Mouse (Mus musculus) intestine, postnatal 0 days (tissue): ENCODE results near the gene Hoxc4. TPM values are rescaled to one million over a fixed set of nuclear protein-coding genes. Genes with fewer than 3 reads are reported as not detected.

Source experiments
- ATAC-seq: fragments of 200-750 bp; cut with Nextera tagmentation; 2 replicates; pipeline ENCODE4 v1.8.0; 2017; ENCODE audit warnings: mild to moderate bottlenecking, moderate TSS enrichment, moderate library complexity
- H3K27ac ChIP-seq: fragments of 300-500 bp; sonication (generic); 2 replicates; pipeline ENCODE4 v1.5.1; 2014; ENCODE audit warnings: mild to moderate bottlenecking, low read depth, low read length, moderate library complexity
- H3K27me3 ChIP-seq: fragments of 300-500 bp; sonication (generic); replicated peaks from 2 replicates; pipeline ENCODE4 v1.6.1; 2014; ENCODE audit warnings: low read length, mixed read lengths; ENCODE audit not compliant: control insufficient read depth, insufficient read depth
- H3K36me3 ChIP-seq: fragments of 300-500 bp; sonication (generic); 2 replicates; pipeline ENCODE4 v1.6.1; 2014; ENCODE audit warnings: mild to moderate bottlenecking, moderate library complexity; ENCODE audit not compliant: control insufficient read depth, insufficient read depth
- H3K4me1 ChIP-seq: fragments of 300-500 bp; sonication (generic); replicated peaks from 2 replicates; pipeline ENCODE4 v1.6.1; 2014; ENCODE audit warnings: antibody characterized with exemption, low read length, mixed read lengths; ENCODE audit not compliant: control insufficient read depth, insufficient read depth
- H3K4me2 ChIP-seq: fragments of 300-500 bp; sonication (generic); replicated peaks from 2 replicates; pipeline ENCODE4 v1.6.1; 2014; ENCODE audit warnings: low read depth, mild to moderate bottlenecking, moderate library complexity
- H3K4me3 ChIP-seq: fragments of 300-500 bp; sonication (generic); 2 replicates; pipeline ENCODE4 v1.5.1; 2014; ENCODE audit warnings: low read depth, low read length
- H3K9ac ChIP-seq: fragments of 300-500 bp; sonication (generic); 2 replicates; pipeline ENCODE4 v1.6.1; 2014; ENCODE audit warnings: mild to moderate bottlenecking, low read depth, low read length
- H3K9me3 ChIP-seq: fragments of 300-500 bp; sonication (generic); 2 replicates; pipeline ENCODE4 v1.6.1; 2016; ENCODE audit warnings: mixed run types; ENCODE audit not compliant: control insufficient read depth
- CTCF ChIP-seq: sonication (generic); IDR thresholded peaks from 2 replicates; pipeline ENCODE4 v1.5.1; 2016; ENCODE audit warnings: low read depth, mild to moderate bottlenecking, control low read depth, antibody characterized with exemption, moderate library complexity
- WGBS: fragments of 180-500 bp; shearing (Covaris S2); extraction: QIAGEN DNeasy Blood & Tissue Kit; methylation state at CpG from one replicate; pipeline ENCODE4 v1.1.7; 2014; 5-methylcytosine and 5-hydroxymethylcytosine counted together
- polyA plus RNA-seq: library from polyadenylated mRNA; unstranded; fragments of >200 nt; fragmentation: Nextera tagmentation; extraction: Ambion mirVana; gene quantifications from 2 replicates; pipeline ENCODE4 v1.2.1, GENCODE M21; 2015

The Hoxc4 gene
- polyA plus RNA-seq, 1 experiment from 2014 or later: 4.8 TPM

DNA sequence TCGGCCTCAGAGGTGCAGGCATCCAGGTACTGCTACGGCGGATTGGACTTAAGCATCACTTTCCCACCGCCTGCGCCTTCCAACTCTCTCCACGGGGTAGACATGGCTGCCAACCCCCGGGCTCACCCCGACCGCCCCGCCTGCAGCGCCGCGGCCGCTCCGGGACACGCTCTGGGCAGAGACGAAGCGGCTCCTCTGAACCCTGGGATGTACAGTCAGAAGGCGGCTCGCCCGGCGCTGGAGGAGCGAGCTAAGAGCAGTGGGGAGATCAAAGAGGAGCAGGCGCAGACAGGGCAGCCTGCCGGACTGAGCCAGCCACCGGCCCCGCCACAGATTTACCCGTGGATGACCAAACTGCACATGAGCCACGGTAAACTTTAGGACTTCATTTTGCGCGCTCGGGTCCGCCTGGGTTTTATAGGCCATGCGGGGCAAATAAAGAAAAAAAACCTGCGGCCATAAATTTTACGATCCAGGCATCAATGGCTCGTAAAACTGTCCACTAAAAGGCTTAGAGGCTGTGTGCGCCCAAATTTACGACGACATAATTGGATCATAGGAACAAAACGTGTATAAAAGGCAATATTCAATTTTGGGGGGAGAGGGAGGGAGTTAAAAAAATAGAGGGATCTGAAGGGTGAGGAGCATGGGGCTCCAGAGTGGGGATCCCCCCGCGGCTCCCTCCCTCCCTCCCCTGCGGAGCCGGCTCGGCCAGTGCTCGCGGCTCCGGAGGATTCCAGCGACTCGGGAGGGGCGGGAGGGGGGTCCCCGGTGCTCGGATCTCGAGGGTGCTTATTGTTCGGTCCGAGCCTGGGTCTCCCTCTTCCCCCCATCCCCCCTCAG, 4.3 kb upstream of the Hoxc4 start:
- Histone ChIP-seq H3K9ac (peak overlapping the region; percentile 45), H3K27ac (peak overlapping the region; percentile 31; the same call in 1 of the 2 replicates), H3K4me3 (peak overlapping the region; percentile 40), H3K4me2 (peak overlapping the region; percentile 61), H3K9me3 (no peaks in the 10 kb centered on the region), H3K36me3 (no peaks in the 10 kb centered on the region), H3K27me3 (peaks cover 92% of the 10 kb centered on the region), H3K4me1 (no peaks in the 10 kb centered on the region)
- ATAC-seq: peak; percentile 26; the same call in 1 of the 2 replicates
- WGBS: under 1% methylated on average over 56 of the region's 57 CpGs
- no peak for TF ChIP-seq CTCF

DNA sequence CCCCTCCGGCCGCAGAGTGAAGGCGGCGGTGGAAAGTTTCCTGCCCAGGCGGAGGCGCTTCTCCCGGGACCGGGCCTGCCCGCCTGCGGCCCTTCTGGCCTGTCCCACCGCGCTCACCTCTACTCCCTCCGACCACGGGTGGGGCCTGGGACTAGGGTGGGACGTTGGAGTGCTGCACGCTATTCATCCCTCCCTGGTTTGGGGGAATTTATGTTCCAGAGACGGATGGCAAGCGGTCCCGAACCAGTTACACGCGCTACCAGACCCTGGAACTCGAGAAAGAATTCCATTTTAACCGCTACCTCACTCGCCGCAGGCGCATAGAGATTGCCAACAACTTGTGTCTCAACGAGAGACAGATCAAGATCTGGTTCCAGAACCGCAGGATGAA, 3.7 kb upstream of the Hoxc4 start:
- no peaks in the 10 kb centered on the region for H3K4me1 ChIP-seq

DNA sequence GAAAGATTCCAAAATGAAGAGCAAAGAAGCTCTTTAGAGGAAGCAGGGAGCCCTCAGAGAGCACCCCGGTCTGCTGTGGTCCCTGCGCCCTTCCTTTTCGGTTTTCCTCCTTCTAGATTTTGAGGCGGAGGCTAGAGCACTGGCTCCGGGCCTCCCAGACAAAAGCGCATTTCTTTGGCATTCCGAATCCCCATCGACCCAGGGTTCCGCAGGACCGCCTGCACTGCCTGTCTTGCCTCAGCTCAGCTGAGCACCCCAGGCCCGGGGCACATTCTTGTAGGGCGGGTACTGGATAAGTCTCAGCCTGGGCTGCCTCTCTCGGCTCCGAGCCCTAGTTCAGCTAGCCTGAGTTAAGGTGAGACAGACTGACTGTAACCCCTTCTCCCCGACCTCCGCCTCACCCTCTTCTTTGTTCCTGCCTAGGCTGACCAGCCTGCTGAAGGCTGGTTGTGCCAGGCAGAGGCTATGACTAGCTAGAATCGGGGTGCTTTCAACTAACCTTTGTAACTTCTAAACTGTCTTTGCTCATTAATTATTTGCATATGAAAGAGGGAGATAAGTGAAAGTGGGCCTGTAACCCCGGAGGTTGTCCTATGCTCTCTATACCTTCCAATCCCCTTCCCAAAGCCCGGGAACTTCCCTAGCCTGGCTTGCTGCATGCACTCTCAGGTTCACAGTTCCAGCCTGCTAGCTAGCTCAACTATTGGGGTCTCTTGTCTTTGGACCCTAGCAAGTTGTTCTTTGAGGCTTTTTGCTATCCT, 3.1 kb upstream of the Hoxc4 start:
- Histone ChIP-seq H3K4me2 (peak overlapping the region; percentile 61), H3K9ac (peak overlapping the region; percentile 45; the same call in 1 of the 2 replicates), H3K4me1 (no peaks in the 10 kb centered on the region), H3K4me3 (peak overlapping the region; percentile 40; the same call in 1 of the 2 replicates), H3K27me3 (peaks cover 91% of the 10 kb centered on the region), H3K36me3 (no peaks in the 10 kb centered on the region), H3K27ac (no peak overlapping the region), H3K9me3 (no peaks in the 10 kb centered on the region)
- ATAC-seq: no peak
- 15% methylated on average over 19 of the region's 19 CpGs for WGBS
- no peak for TF ChIP-seq CTCF

More for the DNA sequence above, 3.7 kb upstream of the Hoxc4 start:
- 2% methylated on average over 27 of the region's 28 CpGs for WGBS
- H3K27me3 ChIP-seq: peaks cover 92% of the 10 kb centered on the region
- ATAC-seq: 0 out of 2 replicates have a peak, but pooled peaks have one; percentile 14
- H3K27ac ChIP-seq: no peak overlapping the region
- no peaks in the 10 kb centered on the region for H3K36me3 ChIP-seq
- peak overlapping the region; percentile 45; the same call in 1 of the 2 replicates for H3K9ac ChIP-seq
- no peaks in the 10 kb centered on the region for H3K9me3 ChIP-seq
- H3K4me2 ChIP-seq: peak overlapping the region; percentile 61
- no peak for TF ChIP-seq CTCF
- H3K4me3 ChIP-seq: peak overlapping the region; percentile 40

DNA sequence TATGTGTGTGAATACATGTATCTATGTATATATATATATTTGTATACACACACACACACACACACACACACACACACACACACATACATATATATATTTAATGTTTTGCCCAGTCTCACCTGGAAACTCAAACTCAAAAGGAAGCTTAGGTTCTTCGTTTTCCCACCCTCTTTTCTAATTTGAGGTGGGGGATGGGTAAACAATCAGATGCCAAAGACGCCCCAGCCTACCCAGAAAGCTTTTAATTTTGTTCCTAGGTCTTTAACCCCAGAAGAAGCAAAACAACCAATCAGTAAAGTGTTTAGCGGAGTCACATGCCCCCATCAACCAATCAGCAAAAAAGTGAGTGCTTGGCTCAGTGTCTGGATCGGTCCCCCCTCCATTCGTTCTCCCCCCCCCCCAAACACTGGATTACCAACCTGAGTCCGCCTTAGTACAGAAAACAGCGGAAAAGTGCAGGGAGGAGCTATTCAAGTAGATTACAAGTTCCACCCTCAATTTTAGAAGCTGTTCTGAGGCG, 2.2 kb downstream of the Hoxc4 start:
- TF ChIP-seq CTCF: no peak

DNA sequence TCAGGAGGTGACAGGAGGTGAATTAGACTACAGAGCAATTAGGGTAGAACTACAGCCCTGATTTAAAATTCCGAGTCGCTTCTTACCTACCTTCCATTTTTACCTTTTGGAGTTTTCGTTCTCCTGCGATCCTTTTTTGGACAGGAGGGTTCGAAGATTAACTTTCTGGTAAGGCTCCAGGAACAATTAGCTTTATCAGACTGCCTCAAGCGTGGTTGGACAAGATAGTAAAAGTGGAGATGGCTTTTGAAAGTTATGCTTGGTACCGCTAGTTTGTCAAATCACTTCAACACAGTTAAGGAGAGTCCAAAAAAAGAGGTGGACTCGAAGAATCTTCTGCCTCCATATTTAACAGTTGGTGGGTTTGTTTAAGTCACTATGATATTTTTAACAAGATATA, 2.8 kb downstream of the Hoxc4 start:
- Histone ChIP-seq H3K4me3 (no peak overlapping the region), H3K9me3 (no peaks in the 10 kb centered on the region), H3K27me3 (peaks cover 86% of the 10 kb centered on the region), H3K36me3 (no peaks in the 10 kb centered on the region), H3K27ac (no peak overlapping the region), H3K4me1 (no peaks in the 10 kb centered on the region), H3K4me2 (0 out of 2 replicates have a peak overlapping the region, but pooled peaks have one; percentile 13), H3K9ac (no peak overlapping the region)
- ATAC-seq: no peak
- WGBS: 17% methylated on average over 8 of the region's 8 CpGs
- TF ChIP-seq CTCF: no peak

More for the DNA sequence above, 2.2 kb downstream of the Hoxc4 start:
- 14% methylated on average over 8 of the region's 8 CpGs for WGBS
- H3K9ac ChIP-seq: no peak overlapping the region
- no peak overlapping the region for H3K4me2 ChIP-seq
- no peak overlapping the region for H3K4me3 ChIP-seq
- H3K9me3 ChIP-seq: no peaks in the 10 kb centered on the region
- H3K4me1 ChIP-seq: no peaks in the 10 kb centered on the region
- no peak overlapping the region for H3K27ac ChIP-seq
- H3K27me3 ChIP-seq: peaks cover 83% of the 10 kb centered on the region
- no peak for ATAC-seq
- no peaks in the 10 kb centered on the region for H3K36me3 ChIP-seq

DNA sequence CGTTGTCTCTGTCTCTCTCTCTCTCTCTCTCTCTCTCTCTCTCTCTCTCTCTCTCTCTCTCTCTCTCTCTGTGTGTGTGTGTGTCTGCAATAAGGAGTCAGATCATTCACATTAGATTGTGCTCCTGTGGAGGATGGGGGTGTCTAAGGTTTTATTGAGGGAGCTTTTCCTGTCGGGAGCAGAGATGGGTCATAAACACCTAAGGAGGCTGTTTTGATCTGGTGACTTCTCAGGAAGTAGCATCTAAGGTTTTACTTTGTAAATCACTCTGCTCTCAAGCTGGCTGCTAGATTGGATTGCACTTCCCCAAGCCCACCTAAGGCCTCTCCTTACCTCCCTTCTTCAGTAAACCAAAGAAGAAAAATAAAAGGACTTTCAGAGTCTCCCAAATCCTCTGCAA, 5.4 kb downstream of the Hoxc4 start:
- TF ChIP-seq CTCF: no peak
- Histone ChIP-seq H3K4me3 (no peak overlapping the region), H3K4me2 (no peak overlapping the region), H3K36me3 (no peaks in the 10 kb centered on the region), H3K4me1 (no peaks in the 10 kb centered on the region), H3K27ac (no peak overlapping the region), H3K27me3 (peaks cover 84% of the 10 kb centered on the region), H3K9me3 (no peaks in the 10 kb centered on the region), H3K9ac (no peak overlapping the region)
- 18% methylated on average over 2 of the region's 2 CpGs for WGBS
- ATAC-seq: no peak
